Mouse (Mus musculus) lung, postnatal 25 days (tissue): ENCODE results near the gene Hipk4.
A peak's percentile ranks its signal among the peaks of the same experiment; 100 is the strongest.
"Not testable (repeated sequence)": the region's sequence is repeated elsewhere in the genome, so short reads cannot be mapped to it uniquely, and the experiment has no call there.

ENCODE experiments used
- DNase-seq: peaks from one replicate; pipeline ENCODE4 v3.0.0; 2022; ENCODE audit warnings: low spot score

Gene Hipk4

GRCm38 (mm10) chr7:27494659-27495367, 28.3 kb upstream of the Hipk4 start:
- not testable (repeated sequence) for DNase-seq

DNA sequence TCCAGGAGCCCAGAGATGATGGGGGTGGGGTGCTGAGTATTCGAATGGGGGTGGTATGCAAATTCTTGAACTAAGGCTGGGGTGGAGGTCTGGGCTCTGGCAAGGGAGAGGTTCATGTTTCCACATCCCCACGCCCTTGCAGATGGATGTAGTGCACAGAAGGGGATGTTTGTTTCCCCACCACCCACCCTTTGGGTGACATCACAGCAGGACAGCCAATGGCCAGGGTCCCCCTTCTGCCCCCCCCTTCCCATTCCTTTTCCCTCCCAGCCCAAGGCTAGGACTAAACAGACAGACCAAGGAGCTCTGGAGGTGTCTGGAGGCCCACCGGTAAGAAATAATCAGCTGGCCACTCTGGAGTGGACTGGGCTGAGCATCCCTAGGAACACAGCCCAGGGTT, 24.0 kb upstream of the Hipk4 start, which contains the start of gene Prx:
Prx (plus strand) TSS at position 289 of the 400 bp plus-strand sequence.
- peak; percentile 38 for DNase-seq

DNA sequence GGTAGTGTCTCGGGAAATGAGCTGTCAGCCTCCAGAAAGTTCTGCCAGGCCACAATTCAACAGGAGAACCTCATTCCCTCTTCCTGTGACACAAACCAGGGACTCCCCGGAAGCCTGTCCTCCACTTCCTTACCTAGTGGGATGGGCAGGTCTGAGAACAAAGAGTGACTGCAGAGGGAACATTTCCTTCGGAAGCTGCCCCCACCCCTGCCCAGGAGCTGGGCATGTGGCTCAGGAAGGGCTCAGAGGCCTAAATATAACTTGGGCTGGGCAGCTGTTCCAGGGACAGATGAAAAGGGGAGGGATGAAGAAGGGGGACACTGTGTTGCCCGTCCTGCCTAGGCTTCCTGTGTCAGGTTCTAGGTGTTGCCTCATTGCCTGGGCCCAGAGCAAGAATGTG, 21.4 kb upstream of the Hipk4 start:
- peak; percentile 80 for DNase-seq

DNA sequence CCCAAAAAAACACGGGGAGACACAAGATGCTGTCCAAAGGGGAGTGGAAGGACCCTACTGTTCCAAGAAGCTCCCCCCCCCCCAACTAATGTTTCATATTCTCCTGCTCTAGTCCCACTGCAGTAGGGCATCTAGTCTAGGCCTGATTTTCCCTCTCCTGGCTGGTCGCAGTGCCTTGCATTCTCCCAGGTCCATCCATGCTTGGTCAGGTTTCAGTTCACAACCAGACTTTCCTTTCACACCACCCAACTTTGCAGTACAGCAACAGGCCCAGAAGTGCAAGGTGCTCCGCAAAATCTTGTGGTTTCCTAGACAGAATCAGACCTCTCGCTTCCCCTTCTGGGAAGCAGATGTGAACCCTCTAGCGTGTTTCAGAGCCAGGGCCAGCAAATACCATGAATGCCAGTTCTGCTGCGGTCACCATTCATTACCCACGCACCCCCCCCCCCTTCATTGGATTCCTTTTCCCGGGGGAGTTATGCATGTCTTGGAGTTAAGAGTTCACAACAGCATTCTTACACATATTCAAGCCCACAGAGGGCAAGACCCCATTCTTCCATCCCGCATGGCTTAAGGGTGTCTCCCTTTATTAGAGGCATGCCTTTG, 16.2 kb upstream of the Hipk4 start:
- DNase-seq: no peak

- peak; percentile 99 for DNase-seq
Measured at GRCm38 (mm10) chr7:27507711-27508647, 15.1 kb upstream of the Hipk4 start.

DNA sequence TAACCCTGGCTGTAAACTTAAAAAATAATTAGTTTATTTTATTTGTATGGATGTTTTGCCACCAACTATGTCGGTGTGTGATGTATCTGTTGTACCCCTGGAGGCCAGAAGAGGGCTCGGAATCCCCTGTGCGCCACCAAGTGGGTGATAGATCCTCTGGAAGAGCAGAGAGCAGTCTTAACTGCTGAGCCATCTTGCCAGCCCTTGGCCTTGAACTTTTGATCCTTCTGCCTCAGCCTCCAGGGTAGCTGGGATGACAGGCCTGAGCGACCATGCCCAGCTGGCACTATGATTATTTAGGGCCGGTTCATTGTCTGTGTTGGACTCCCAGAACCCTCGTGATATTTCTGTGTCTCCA, 14.4 kb upstream of the Hipk4 start:
- peak; percentile 77 for DNase-seq

GRCm38 (mm10) chr7:27510809-27511208, 12.3 kb upstream of the Hipk4 start:
- DNase-seq: no peak

DNA sequence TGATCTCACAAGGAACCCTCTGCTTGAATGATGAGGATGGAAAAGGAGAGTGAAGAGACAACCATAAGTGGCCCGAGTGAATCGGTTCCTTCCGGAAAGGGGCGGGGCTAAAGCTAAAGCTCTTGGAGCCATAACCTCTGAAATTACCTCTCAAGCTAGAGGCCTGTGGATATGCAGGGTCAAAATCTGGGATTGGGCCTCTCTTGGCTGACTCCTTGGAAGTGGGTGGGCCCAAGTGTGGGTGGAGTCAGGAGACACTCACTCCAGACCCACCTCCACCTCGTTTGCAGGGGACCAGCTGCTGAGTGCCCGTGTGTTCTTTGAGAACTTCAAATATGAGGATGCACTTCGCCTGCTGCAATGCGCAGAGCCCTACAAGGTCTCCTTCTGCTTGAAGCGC, 8.1 kb upstream of the Hipk4 start:
- no peak for DNase-seq

- no peak for DNase-seq
Measured at GRCm38 (mm10) chr7:27518314-27518713, 4.8 kb upstream of the Hipk4 start.

GRCm38 (mm10) chr7:27520104-27520503, 3.0 kb upstream of the Hipk4 start:
- no peak for DNase-seq

GRCm38 (mm10) chr7:27520599-27520998, 2.5 kb upstream of the Hipk4 start:
- peak; percentile 61 for DNase-seq

DNA sequence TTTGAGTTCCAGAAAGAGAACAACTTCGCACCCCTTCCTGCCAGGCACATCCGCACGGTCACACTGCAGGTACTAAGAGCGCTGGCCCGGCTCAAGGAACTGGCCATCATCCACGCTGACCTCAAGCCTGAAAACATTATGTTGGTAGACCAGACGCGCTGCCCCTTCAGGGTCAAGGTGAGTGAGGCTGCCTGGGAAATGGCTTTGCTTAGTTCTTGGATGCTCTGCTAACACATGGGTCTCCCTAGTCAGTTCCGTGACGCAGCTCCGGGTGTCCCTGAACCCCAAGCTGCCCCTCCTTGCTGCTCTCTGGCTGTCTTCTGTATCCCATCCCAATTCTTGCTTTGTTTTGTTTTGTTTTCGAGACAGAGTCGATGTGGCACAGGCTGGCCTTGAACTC, 738 bp downstream of the Hipk4 start:
- DNase-seq: no peak

DNA sequence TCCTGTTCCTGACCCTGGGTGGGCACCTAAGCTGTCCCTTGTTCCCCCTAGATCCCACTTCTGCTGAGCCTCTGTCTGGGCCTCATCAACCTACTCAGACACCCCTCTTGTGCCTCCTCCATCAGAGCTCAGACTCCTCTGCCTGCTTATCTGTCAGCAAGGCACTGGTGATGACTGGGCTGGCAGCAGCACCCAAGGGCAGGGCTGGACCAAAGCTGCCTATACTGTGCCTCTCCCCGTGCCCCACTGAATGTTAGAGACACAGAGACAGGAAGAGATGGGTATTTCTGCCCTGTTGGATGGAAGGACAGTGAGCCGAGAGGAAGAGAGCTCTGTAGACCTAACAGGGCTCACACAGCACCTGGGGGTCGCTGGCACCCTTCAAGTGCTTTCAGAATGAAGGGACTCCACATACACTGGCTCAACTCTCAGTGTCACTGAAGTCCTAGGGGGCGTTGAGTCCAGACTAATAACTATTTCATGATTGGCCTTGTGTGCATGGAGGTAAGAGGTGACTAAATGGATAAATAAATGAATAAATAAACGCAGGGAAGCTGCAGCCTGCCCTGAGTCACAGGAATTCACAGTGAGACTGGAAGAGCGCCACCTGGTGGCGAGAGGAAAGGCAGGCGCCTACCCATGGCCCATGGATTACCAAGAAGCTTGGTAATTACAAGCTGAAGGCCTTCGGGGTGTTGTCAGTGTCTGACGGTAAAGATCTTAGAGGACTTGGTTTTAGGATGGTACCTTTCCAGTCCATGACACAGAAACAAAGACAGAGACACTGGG, 3.2 kb downstream of the Hipk4 start:
- peak; percentile 74 for DNase-seq

GRCm38 (mm10) chr7:27529070-27529469, 6.0 kb downstream of the Hipk4 start:
- no peak for DNase-seq

- DNase-seq: no peak
Measured at GRCm38 (mm10) chr7:27530937-27531336, 7.9 kb downstream of the Hipk4 start.

GRCm38 (mm10) chr7:27531707-27532106, 8.6 kb downstream of the Hipk4 start:
- no peak for DNase-seq

- no peak for DNase-seq
Measured at GRCm38 (mm10) chr7:27532480-27533050, 9.5 kb downstream of the Hipk4 start.

GRCm38 (mm10) chr7:27535386-27535785, 12.3 kb downstream of the Hipk4 start:
- no peak for DNase-seq

GRCm38 (mm10) chr7:27536618-27537017, 13.6 kb downstream of the Hipk4 start:
- DNase-seq: no peak

DNA sequence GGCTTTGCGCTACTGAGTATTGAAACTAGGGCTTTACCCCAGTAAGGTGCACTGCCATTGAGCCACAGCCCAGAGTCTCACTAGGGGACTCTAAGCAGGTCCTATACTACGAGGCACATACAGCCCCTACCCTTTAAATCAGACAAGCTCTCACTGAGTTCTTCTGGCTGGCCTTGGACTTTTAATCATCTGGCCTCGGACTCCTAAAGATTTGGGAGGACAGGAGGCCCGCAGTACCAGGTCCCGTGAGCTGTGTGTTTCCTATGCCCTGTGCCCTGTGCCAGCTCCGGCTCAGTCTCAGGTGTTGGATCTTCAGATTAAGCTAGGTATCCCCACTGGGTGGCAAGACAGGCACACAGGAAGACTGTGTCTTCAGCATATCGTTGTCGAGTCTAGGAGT, 14.9 kb downstream of the Hipk4 start:
- no peak for DNase-seq

- DNase-seq: no peak
Measured at GRCm38 (mm10) chr7:27538797-27539196, 15.7 kb downstream of the Hipk4 start.

DNA sequence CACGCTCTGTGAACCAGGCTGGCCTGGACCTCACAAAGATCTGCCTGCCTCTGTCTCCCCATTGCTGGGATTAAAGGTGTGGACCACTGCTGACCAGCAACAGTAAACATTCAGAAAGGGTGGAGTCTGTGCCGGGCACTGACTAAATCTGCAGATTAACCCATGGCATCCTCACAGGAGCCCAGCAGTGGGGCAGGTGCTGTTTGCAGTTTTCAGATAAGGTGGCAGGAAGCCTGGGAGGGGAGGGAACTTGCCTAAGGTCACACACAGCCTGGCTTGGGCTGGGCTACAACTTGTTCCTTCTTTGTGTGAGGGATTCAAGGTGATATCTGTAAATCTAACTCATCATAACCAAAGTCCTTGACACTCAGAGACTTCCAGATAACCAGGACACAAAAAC, 17.5 kb downstream of the Hipk4 start:
- no peak for DNase-seq
